Mouse (Mus musculus): Measurements from ENCODE around the gene Vsig10.
"Not testable (repeated sequence)": the region's sequence is repeated elsewhere in the genome, so short reads cannot be mapped to it uniquely, and the experiment has no call there.

Vsig10 gene

GRCm38 (mm10) chr5:117377731-117378130, 58.8 kb downstream of the Vsig10 start:
- not testable (repeated sequence) for DNase-seq (ENCODE audit: extremely low read depth, low read depth, low spot score)

- no peak for DNase-seq (ENCODE audit: extremely low read depth, low read depth, low spot score)
Measured at GRCm38 (mm10) chr5:117380199-117380598, 61.3 kb downstream of the Vsig10 start.

- DNase-seq (ENCODE audit: extremely low read depth, low read depth, low spot score), result no peak
Measured at GRCm38 (mm10) chr5:117381785-117382184, 62.9 kb downstream of the Vsig10 start.

GRCm38 (mm10) chr5:117383198-117383597, 64.3 kb downstream of the Vsig10 start:
- DNase-seq (ENCODE audit: extremely low read depth, low read depth, low spot score), result no peak

- DNase-seq (ENCODE audit: extremely low read depth, low read depth, low spot score), result no peak
Measured at GRCm38 (mm10) chr5:117388296-117388751, 69.4 kb downstream of the Vsig10 start.

GRCm38 (mm10) chr5:117388877-117389276, 70.0 kb downstream of the Vsig10 start, which contains the start of gene Rfc5:
Rfc5 (minus strand) TSS chr5:117389047.
- DNase-seq (ENCODE audit: extremely low read depth, low read depth, low spot score), result no peak

GRCm38 (mm10) chr5:117390895-117391294, 72.0 kb downstream of the Vsig10 start:
- DNase-seq (ENCODE audit: extremely low read depth, low read depth, low spot score), result no peak

GRCm38 (mm10) chr5:117395834-117396233, 77.0 kb downstream of the Vsig10 start:
- DNase-seq (ENCODE audit: extremely low read depth, low read depth, low spot score), result no peak

GRCm38 (mm10) chr5:117396596-117397014, 77.7 kb downstream of the Vsig10 start:
- DNase-seq (ENCODE audit: extremely low read depth, low read depth, low spot score), result no peak

GRCm38 (mm10) chr5:117397371-117397770, 78.5 kb downstream of the Vsig10 start:
- no peak for DNase-seq (ENCODE audit: extremely low read depth, low read depth, low spot score)

- no peak for DNase-seq (ENCODE audit: extremely low read depth, low read depth, low spot score)
Measured at GRCm38 (mm10) chr5:117398007-117398550, 79.2 kb downstream of the Vsig10 start.

- DNase-seq (ENCODE audit: extremely low read depth, low read depth, low spot score), result no peak
Measured at GRCm38 (mm10) chr5:117399281-117399680, 80.4 kb downstream of the Vsig10 start.

- no peak for DNase-seq (ENCODE audit: extremely low read depth, low read depth, low spot score)
Measured at GRCm38 (mm10) chr5:117403609-117404008, 84.7 kb downstream of the Vsig10 start.
